Mouse (Mus musculus): ENCODE data around the gene Rasa3. TPM values are rescaled to one million over a fixed set of nuclear protein-coding genes. Genes with fewer than 3 reads are reported as not detected.

Gene Rasa3
- polyA plus RNA-seq, 1 experiment, result 43.5 TPM

GRCm38 (mm10) chr8:13674294-13675010 lies 3.0 kb downstream of the Rasa3 start:
- TF ChIP-seq CTCF (IDR thresholded peaks at IDR 0.05; ENCODE audit: insufficient read depth, low read length), result no peak
- no peak for TF ChIP-seq POLR2A (IDR thresholded peaks at IDR 0.05; ENCODE audit: borderline replicate concordance, extremely low read depth, low read depth, low read length)
- no peak for DNase-seq
- peak overlapping the region; percentile 27 for H3K4me3 ChIP-seq (replicated peaks; ENCODE audit: extremely low read depth, low read depth, low read length)
- 35% methylated on average over 12 of the region's 12 CpGs for WGBS
- peaks cover 15% of the 10 kb centered on the region for H3K4me1 ChIP-seq (ENCODE audit: control insufficient read depth, insufficient read depth, low read length)

- DNase-seq, result no peak
- peaks cover 18% of the 10 kb centered on the region for H3K4me1 ChIP-seq (ENCODE audit: control insufficient read depth, insufficient read depth, low read length)
- H3K4me3 ChIP-seq (replicated peaks; ENCODE audit: extremely low read depth, low read depth, low read length), result no peak overlapping the region
- TF ChIP-seq POLR2A (IDR thresholded peaks at IDR 0.05; ENCODE audit: borderline replicate concordance, extremely low read depth, low read depth, low read length) (no peak), CTCF (IDR thresholded peaks at IDR 0.05; ENCODE audit: insufficient read depth, low read length) (no peak)
- WGBS, result 73% methylated on average over 4 of the region's 4 CpGs
These were observed 4.2 kb downstream of the Rasa3 start for GRCm38 (mm10) chr8:13673215-13673614.

DNA sequence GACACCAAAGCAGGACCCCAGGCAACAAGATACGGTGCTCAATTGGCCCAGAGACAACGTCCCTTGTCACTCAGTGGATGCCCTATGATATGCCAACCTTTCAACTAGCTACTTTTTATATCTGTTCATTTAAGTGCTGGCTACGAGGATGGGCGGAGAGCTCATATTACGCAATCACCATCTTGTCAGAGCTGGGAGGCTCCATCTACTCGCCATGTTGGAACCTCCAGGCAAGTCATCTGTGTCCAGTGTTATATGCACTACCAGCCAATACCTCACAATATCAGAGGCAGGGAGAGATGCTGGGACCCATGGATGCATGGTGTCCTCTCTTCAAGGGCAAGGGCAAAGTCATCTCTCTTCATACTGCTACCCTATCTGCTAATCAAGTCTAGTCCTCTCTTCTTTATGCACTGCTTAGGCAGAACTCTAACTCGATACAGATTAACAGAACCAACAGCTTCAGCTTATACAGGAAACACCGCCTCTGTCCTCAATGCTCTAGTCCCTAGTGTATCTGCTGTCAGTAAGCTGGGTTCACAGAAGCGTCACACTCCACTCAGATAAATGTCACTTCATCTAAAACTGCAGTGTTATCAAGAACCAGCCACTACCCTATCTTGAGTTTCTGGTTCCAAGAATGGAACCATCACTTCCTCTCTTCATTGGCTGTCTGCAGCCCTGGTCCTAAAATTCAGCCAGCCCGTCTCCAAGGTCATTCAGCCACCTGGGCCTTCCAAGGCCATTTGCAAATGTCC lies 6.0 kb downstream of the Rasa3 start:
- Histone ChIP-seq H3K4me3 (replicated peaks; ENCODE audit: extremely low read depth, low read depth, low read length) (no peak overlapping the region), H3K4me1 (ENCODE audit: control insufficient read depth, insufficient read depth, low read length) (peaks cover 20% of the 10 kb centered on the region)
- no peak for DNase-seq
- WGBS, result 77% methylated on average over 10 of the region's 10 CpGs
- TF ChIP-seq POLR2A (IDR thresholded peaks at IDR 0.05; ENCODE audit: borderline replicate concordance, extremely low read depth, low read depth, low read length), result no peak
- no peak for TF ChIP-seq CTCF (IDR thresholded peaks at IDR 0.05; ENCODE audit: insufficient read depth, low read length)

DNA sequence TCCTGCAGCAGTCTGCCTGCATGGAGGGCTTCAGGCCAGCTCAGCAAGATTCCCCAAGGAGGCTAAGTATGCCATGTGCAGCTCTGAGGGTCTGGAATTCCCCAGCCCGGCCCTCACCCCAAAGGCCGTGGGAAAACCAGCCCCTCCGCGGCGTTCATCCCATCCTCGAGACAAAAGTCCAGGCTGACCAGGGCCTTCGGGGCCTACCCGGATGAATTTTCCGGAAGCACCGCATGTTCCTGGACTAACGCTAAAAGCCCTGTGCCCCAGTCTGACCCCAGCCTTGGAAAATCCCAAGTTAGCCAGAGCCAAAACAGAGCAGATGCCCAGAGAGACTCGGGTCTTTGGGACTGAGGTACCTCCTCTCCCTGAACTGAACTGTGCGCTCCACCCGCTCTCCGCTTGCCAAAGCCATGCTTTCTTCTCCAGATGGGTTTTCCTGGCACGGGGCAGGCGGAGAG lies 7.4 kb downstream of the Rasa3 start:
- Histone ChIP-seq H3K4me3 (replicated peaks; ENCODE audit: extremely low read depth, low read depth, low read length) (no peak overlapping the region), H3K4me1 (ENCODE audit: control insufficient read depth, insufficient read depth, low read length) (peaks cover 27% of the 10 kb centered on the region)
- 65% methylated on average over 17 of the region's 17 CpGs for WGBS
- DNase-seq, result no peak
- TF ChIP-seq CTCF (IDR thresholded peaks at IDR 0.05; ENCODE audit: insufficient read depth, low read length) (no peak), POLR2A (IDR thresholded peaks at IDR 0.05; ENCODE audit: borderline replicate concordance, extremely low read depth, low read depth, low read length) (no peak)

DNA sequence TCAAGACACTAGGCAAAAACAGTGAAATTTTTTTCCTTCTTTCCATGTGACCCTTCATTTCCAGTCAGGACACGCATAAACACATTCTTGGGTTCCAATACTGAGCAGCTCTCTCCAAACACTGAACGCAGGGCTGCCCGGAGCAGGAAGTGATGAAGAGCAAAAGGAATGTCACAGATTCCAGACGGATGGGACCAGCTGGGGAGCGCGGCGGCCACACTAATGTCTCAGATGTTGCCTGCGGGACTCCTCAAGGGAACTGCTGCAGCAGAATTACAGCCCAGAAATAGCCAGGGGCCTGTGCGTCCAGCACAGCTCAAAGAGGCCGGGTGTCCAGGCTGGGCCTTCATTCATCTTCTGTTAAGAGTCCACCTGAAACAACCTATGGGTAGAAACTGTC lies 9.0 kb downstream of the Rasa3 start:
- WGBS, result 34% methylated on average over 10 of the region's 10 CpGs
- TF ChIP-seq POLR2A (IDR thresholded peaks at IDR 0.05; ENCODE audit: borderline replicate concordance, extremely low read depth, low read depth, low read length), result no peak
- Histone ChIP-seq H3K4me3 (replicated peaks; ENCODE audit: extremely low read depth, low read depth, low read length) (no peak overlapping the region), H3K4me1 (ENCODE audit: control insufficient read depth, insufficient read depth, low read length) (peaks cover 29% of the 10 kb centered on the region)
- DNase-seq, result no peak

DNA sequence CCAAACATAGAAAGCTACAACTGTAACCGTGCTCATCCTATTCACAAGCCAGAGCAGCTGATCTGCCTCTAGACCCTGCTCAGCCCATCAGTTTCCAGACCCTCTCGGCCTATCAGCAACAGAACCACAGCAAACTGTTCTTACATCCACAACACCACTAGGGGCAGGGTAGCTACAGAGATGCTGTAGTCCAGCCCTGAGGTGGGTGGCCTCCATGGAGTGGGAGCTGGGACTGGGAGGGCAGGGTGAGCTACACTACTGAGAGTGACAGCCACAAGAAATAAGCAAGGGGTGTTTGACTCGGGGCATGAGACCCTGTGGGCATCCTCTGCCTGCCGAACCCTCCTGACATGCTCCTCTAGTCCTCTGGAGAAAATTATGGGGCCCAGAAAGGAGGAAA lies 9.5 kb downstream of the Rasa3 start:
- TF ChIP-seq CTCF (IDR thresholded peaks at IDR 0.05; ENCODE audit: insufficient read depth, low read length) (peak; percentile 30; the same call in 1 of the 2 replicates), POLR2A (IDR thresholded peaks at IDR 0.05; ENCODE audit: borderline replicate concordance, extremely low read depth, low read depth, low read length) (no peak)
- H3K4me1 ChIP-seq (ENCODE audit: control insufficient read depth, insufficient read depth, low read length), result peaks cover 29% of the 10 kb centered on the region
- WGBS, result 69% methylated on average over 4 of the region's 4 CpGs

GRCm38 (mm10) chr8:13665944-13666343 lies 11.5 kb downstream of the Rasa3 start:
- TF ChIP-seq CTCF (IDR thresholded peaks at IDR 0.05; ENCODE audit: insufficient read depth, low read length), result no peak
- no peak for TF ChIP-seq POLR2A (IDR thresholded peaks at IDR 0.05; ENCODE audit: borderline replicate concordance, extremely low read depth, low read depth, low read length)
- DNase-seq, result no peak
- Histone ChIP-seq H3K4me3 (replicated peaks; ENCODE audit: extremely low read depth, low read depth, low read length) (no peak overlapping the region), H3K4me1 (ENCODE audit: control insufficient read depth, insufficient read depth, low read length) (peaks cover 27% of the 10 kb centered on the region)
- 46% methylated on average over 8 of the region's 8 CpGs for WGBS

More for the DNA sequence above, 9.5 kb downstream of the Rasa3 start:
- no peak for DNase-seq
- H3K4me3 ChIP-seq (replicated peaks; ENCODE audit: extremely low read depth, low read depth, low read length), result no peak overlapping the region

GRCm38 (mm10) chr8:13665538-13665937 lies 11.9 kb downstream of the Rasa3 start:
- WGBS, result 69% methylated on average over 4 of the region's 4 CpGs
- DNase-seq, result no peak
- H3K4me1 ChIP-seq (ENCODE audit: control insufficient read depth, insufficient read depth, low read length), result peaks cover 27% of the 10 kb centered on the region
- H3K4me3 ChIP-seq (replicated peaks; ENCODE audit: extremely low read depth, low read depth, low read length), result no peak overlapping the region
- TF ChIP-seq POLR2A (IDR thresholded peaks at IDR 0.05; ENCODE audit: borderline replicate concordance, extremely low read depth, low read depth, low read length), result no peak
- TF ChIP-seq CTCF (IDR thresholded peaks at IDR 0.05; ENCODE audit: insufficient read depth, low read length), result no peak

- TF ChIP-seq CTCF (IDR thresholded peaks at IDR 0.05; ENCODE audit: insufficient read depth, low read length) (no peak), POLR2A (IDR thresholded peaks at IDR 0.05; ENCODE audit: borderline replicate concordance, extremely low read depth, low read depth, low read length) (no peak)
- peaks cover 22% of the 10 kb centered on the region for H3K4me1 ChIP-seq (ENCODE audit: control insufficient read depth, insufficient read depth, low read length)
- WGBS, result 74% methylated on average over 6 of the region's 6 CpGs
- no peak overlapping the region for H3K4me3 ChIP-seq (replicated peaks; ENCODE audit: extremely low read depth, low read depth, low read length)
- DNase-seq, result no peak
These were observed 12.6 kb downstream of the Rasa3 start for GRCm38 (mm10) chr8:13664711-13665210.

Data from lung, adult 2 months (tissue).